Mouse (Mus musculus): ENCODE data around the gene Dusp6.

DNA sequence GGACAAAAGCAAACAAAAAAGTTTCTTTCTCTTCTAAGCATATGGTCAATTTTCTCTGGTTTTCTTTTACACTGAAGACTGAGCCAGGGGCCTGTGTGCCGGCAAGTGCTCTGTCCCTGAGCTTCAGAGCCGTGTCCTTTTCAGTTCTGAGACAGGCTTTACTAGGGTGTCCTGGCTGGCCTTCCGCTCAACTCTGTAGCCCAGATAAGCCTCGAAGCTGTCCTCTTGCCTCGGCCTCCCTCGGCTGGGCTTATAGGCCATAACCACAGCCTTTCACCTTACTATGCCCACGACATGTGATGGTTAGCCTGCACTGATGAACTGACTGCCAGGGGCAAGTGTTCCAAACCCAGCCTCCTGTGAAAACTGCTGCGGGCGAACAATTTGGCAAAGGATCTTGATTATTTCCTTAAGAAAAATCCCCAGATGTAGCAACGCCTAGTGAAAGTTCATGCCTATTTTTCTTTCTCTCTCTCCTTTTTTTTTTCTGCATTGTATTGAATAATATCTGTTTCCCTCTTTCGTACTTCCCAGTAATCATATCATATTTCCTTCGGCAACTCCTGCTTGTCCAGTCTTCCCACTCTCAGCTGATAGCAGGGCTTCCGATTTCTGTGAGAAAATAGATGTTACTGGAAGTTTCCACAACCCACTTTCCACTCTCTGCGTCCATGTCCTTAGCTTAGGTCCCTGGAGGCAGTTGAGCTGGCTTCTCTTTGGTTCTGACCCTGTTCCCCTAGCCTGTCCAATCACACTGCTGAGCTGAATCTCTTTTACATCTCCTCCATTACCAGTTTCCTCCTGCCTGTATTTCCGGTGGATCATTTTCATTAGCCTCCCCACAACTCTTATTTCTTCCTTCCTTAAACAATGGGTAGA, 48.4 kb upstream of the Dusp6 start:
- no peak for TF ChIP-seq CTCF (IDR thresholded peaks at IDR 0.05; ENCODE audit: control insufficient read depth, insufficient read depth, insufficient replicate concordance, low read depth, low read length)
- no peak for TF ChIP-seq POLR2A (IDR thresholded peaks at IDR 0.05; ENCODE audit: control insufficient read depth, low read depth, low read length)
